Mouse (Mus musculus) left cerebral cortex, adult 18-20 months (tissue): ENCODE data around the gene Gpr87. TPM values are rescaled to one million over a fixed set of nuclear protein-coding genes. Genes with fewer than 3 reads are reported as not detected.

ENCODE experiments used
- DNase-seq, 2 experiments: peaks; one replicate each; pipeline ENCODE4 v3.0.0; 2021 to 2022; ENCODE audit warnings: low spot score in 2 of 2, mixed read lengths in 1 of 2
- long read RNA-seq, 2 experiments: library from polyadenylated mRNA; stranded (forward); transcript quantifications; one replicate each; pipeline ENCODE4 v2.0.0; 2021
- total RNA-seq, 2 experiments: library from RNA; stranded (reverse); gene quantifications; 2 replicates each; pipeline ENCODE4 v1.2.3; 2021

The Gpr87 gene
- not detected for total RNA-seq
- long read RNA-seq, experiment 1 = 0 reads
- long read RNA-seq, experiment 2 = 0 reads

- no peak for DNase-seq
Observed at GRCm38 (mm10) chr3:59194938-59195337, at the start of gene Gpr87. Gpr87 (minus strand) TSS chr3:59195104.

DNA sequence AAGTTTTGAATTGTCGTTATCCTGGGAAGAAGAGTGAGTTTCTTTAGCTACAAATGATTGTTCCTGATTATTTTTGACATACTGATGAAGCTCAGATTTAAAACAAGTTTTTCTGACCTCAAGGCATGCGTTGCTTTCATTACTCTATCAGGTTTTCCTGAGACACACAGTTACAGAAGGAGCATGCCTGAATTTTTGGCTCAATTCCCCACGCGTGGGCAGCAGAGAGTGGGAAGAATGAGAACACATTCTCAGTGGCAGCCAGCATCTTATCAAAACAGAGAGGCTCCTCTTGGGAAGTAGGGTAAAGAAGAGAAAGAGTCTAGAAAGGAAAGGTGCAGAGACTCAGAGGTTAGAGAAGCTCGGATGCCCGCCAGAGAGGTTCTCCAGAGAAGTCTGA lies 48.5 kb upstream of the Gpr87 start:
- DNase-seq = peak; percentile 86 to 87

- DNase-seq = no peak
Observed at GRCm38 (mm10) chr3:59234878-59235277, 40.0 kb upstream of the Gpr87 start.

- peak in 1 of 2 experiments; percentile 18 for DNase-seq
Observed at GRCm38 (mm10) chr3:59230912-59231311, 36.0 kb upstream of the Gpr87 start.

- DNase-seq = no peak
Observed at GRCm38 (mm10) chr3:59228730-59229551, 34.0 kb upstream of the Gpr87 start.

DNA sequence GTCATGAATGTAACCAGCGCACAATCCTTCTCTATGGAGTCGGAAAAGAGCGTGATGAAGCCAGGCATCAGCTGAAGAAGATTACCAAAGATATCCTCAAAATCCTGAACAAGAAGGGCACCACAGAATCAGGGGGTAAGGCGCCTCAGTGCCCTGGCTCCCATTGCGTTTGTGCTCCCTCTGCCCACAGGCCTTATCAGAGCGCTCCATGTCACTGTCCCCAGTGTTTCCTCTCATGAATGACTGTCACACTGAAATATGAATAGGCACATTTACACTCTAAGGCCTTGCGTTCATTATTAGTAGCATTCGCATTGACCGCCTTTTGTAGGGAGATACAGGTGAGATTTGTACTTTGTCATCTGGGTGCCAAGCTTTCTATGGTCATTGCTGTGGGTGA lies 32.8 kb upstream of the Gpr87 start:
- no peak for DNase-seq

GRCm38 (mm10) chr3:59225411-59225810 lies 30.5 kb upstream of the Gpr87 start:
- DNase-seq = no peak

GRCm38 (mm10) chr3:59222303-59222702 lies 27.4 kb upstream of the Gpr87 start:
- DNase-seq = no peak

DNA sequence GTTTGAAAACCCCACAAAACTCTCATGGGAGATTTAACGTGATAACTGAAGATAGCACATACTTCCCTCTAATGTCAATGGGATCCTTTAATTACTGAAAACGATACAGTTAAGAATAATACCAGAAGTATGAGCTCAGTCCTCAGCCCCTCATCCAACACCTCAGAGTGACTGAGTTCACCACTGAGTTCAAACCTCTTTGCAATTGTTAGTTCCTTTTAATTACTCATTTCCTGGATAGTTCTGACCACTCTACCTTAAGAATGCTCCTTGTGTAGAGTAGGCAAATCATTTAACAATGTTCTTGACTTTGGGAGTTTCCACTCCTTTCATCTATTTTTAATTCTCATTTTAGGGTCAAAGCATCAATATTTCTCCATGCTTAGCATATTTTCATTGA lies 24.4 kb upstream of the Gpr87 start:
- DNase-seq = no peak

- DNase-seq = no peak
Observed at GRCm38 (mm10) chr3:59217211-59217610, 22.3 kb upstream of the Gpr87 start.

DNA sequence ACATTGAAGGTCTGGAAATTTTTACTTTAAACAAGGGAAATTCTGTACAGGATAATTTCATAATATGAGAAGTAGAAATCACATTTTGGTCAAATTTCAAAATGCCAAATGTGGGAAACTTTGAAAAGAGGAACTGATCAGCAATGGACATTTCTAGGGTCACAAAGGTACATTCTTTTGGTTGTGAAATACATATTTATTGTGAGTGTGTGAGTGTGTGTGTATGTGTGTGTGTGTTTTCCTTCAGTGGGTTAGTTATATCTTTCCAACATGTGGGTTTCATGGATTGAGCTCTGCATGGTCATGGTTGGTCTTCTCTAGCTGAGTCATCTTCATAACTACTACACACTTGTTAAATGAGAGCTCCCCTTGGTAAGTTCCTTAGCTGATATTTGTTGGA lies 17.5 kb upstream of the Gpr87 start:
- DNase-seq = no peak

GRCm38 (mm10) chr3:59211784-59212183 lies 16.9 kb upstream of the Gpr87 start:
- no peak for DNase-seq

GRCm38 (mm10) chr3:59210727-59211126 lies 15.8 kb upstream of the Gpr87 start, which contains the start of gene P2ry13:
P2ry13 (minus strand) TSS chr3:59210882.
- DNase-seq = no peak

DNA sequence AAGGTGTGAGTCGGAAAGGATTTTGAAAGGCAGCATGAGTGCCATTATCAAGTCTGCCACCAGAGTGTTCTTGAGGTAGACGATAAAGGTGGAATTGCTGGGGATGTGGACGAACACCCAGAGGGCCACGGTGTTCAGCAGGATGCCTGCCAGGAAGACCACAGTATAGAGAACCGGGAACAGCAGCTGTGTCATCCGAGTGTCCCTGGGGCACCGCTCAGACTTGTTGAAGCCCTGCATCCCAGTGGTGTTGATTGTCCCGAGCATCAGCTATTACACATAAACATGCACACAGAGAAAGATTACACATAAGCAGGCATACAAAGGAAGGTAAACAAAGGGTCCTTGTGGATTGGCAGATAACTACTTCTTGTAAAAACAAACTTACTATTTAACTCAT lies 15.2 kb upstream of the Gpr87 start:
- no peak for DNase-seq

GRCm38 (mm10) chr3:59208650-59209548 lies 14.0 kb upstream of the Gpr87 start:
- DNase-seq = peak in 1 of 2 experiments; percentile 62

- DNase-seq = no peak
Observed at GRCm38 (mm10) chr3:59205941-59206340, 11.0 kb upstream of the Gpr87 start.

- DNase-seq = no peak
Observed at GRCm38 (mm10) chr3:59204719-59205503, 10.0 kb upstream of the Gpr87 start.

GRCm38 (mm10) chr3:59203802-59204520 lies 9.1 kb upstream of the Gpr87 start:
- DNase-seq = no peak

DNA sequence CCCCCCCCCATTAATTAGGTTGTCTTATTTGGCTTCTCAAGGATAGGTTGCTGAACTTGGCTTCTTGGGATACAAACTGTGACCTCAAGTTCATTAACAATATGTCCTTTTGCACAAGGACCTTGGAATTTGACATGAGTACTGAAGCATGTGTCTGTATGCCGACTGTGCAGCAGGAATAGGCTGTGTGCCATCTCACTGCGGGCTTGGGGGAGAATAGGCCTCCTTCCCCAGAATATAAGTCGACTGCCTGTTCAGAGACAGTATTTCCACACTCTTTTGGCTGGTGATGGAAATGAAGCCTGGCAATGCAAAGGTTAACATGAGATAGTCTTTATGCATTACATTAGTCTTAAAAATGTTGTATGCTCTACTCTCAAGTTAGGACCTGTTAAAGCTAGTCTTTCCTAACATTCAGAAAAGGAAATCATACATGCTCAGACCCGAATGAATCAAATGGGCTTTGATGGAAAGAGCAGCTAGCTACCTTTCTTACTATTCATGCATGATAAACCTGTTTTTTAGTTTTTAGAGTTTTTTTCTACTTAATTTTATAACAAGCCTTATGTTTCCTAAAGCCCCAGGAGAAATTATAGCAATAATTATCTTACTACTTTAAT lies 2.5 kb upstream of the Gpr87 start:
- DNase-seq = no peak

GRCm38 (mm10) chr3:59194099-59194498 lies 805 bp downstream of the Gpr87 start:
- no peak for DNase-seq
